Mouse (Mus musculus) embryonic facial prominence, embryonic 13.5 days (tissue): ENCODE measurements at regions not wholly inside any gene's neighbourhood (a gene's known extent, or its start where the extent isn't known, plus 50 kb on each side); places are given as distances from the start of the nearest gene placed in this dataset.
A peak's percentile ranks its signal among the peaks of the same experiment; 100 is the strongest.

Experiments
- ATAC-seq: fragments of 200-750 bp; cut with Nextera tagmentation; 2 replicates; pipeline ENCODE4 v1.8.0; 2017; ENCODE audit warnings: low read depth; ENCODE audit not compliant: insufficient number of reproducible peaks, insufficient read depth, low FRiP score, low TSS enrichment
- H3K27ac ChIP-seq: fragments of 300-500 bp; sonication (generic); 2 replicates; pipeline ENCODE4 v1.5.1; 2015; ENCODE audit warnings: moderate library complexity, mild to moderate bottlenecking, inconsistent platforms
- H3K27me3 ChIP-seq: fragments of 300-500 bp; sonication (generic); 2 replicates; pipeline ENCODE4 v1.6.1; 2015; ENCODE audit warnings: mild to moderate bottlenecking, inconsistent platforms
- H3K36me3 ChIP-seq: fragments of 300-500 bp; sonication (generic); 2 replicates; pipeline ENCODE4 v1.6.1; 2015; ENCODE audit warnings: mild to moderate bottlenecking, inconsistent platforms
- H3K4me1 ChIP-seq: fragments of 300-500 bp; sonication (generic); 2 replicates; pipeline ENCODE4 v1.6.1; 2015; ENCODE audit warnings: inconsistent platforms
- H3K4me2 ChIP-seq: fragments of 300-500 bp; sonication (generic); 2 replicates; pipeline ENCODE4 v1.6.1; 2015; ENCODE audit warnings: moderate library complexity, mild to moderate bottlenecking, inconsistent platforms
- H3K4me3 ChIP-seq: fragments of 300-500 bp; sonication (generic); 2 replicates; pipeline ENCODE4 v1.5.1; 2015; ENCODE audit warnings: mild to moderate bottlenecking, inconsistent platforms
- H3K9ac ChIP-seq: fragments of 300-500 bp; sonication (generic); 2 replicates; pipeline ENCODE4 v1.6.1; 2015; ENCODE audit warnings: mild to moderate bottlenecking, inconsistent platforms
- H3K9me3 ChIP-seq: fragments of 300-500 bp; sonication (generic); 2 replicates; pipeline ENCODE4 v1.6.1; 2016; ENCODE audit warnings: inconsistent platforms
- WGBS: fragments of 180-500 bp; shearing (Covaris S2); methylation state at CpG from one replicate; pipeline ENCODE4 v1.1.7; 2015; ENCODE audit warnings: mixed read lengths; 5-methylcytosine and 5-hydroxymethylcytosine counted together

DNA sequence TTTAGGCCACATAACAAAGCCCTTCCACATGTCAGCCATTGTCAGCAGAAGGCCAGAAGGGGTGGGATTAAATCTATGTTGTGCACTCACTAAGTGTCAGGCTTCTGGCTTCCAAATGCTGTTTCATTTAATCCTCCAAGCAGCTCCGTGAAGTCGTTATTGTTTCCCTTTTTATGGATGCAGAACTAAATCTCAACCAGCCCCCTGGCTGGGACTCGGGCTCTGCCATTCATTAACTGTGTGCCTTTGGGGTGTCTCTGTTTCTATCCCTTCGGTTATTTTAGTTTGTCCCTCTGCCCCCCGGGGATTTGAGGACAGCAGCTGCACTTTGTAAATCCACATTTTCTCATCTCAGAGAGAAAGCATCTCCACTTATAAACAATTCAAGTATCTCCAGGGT is 188.8 kb upstream of the Usp24 start:
- H3K27ac ChIP-seq: peak overlapping the region; percentile 61

DNA sequence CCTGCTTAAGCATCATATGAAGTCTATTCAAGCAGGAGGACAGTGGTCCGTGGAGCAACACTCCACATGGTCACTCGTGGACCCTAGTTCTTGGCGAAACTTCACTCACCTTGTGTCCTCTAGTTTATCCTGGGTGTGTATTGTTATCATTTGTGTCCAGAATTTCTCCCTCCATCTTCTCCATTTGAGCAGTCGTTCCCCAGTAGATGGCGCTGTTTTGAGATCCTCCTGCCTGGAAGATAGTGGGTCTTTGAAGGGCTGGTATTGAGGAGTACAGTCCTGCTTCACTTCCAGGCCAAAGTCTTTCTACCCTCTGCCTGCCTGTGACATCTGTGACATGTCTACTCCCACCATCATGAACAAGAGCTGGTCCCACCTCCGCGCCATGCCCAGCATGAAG is 188.4 kb upstream of the Usp24 start:
- Histone ChIP-seq H3K9ac (no peak overlapping the region), H3K36me3 (no peaks in the 10 kb centered on the region), H3K27me3 (no peaks in the 10 kb centered on the region), H3K4me1 (peaks cover 44% of the 10 kb centered on the region), H3K4me2 (no peak overlapping the region), H3K9me3 (no peaks in the 10 kb centered on the region), H3K27ac (peak overlapping the region; percentile 61), H3K4me3 (no peak overlapping the region)
- no peak for ATAC-seq
- 59% methylated on average over 7 of the region's 7 CpGs for WGBS

More for the DNA sequence above, 188.8 kb upstream of the Usp24 start:
- no peak overlapping the region for H3K4me3 ChIP-seq
- H3K36me3 ChIP-seq: no peaks in the 10 kb centered on the region
- peaks cover 44% of the 10 kb centered on the region for H3K4me1 ChIP-seq
- no peak overlapping the region for H3K4me2 ChIP-seq
- H3K9me3 ChIP-seq: no peaks in the 10 kb centered on the region
- 23% methylated on average over 5 of the region's 5 CpGs for WGBS
- H3K27me3 ChIP-seq: no peaks in the 10 kb centered on the region
- ATAC-seq: no peak
- no peak overlapping the region for H3K9ac ChIP-seq

DNA sequence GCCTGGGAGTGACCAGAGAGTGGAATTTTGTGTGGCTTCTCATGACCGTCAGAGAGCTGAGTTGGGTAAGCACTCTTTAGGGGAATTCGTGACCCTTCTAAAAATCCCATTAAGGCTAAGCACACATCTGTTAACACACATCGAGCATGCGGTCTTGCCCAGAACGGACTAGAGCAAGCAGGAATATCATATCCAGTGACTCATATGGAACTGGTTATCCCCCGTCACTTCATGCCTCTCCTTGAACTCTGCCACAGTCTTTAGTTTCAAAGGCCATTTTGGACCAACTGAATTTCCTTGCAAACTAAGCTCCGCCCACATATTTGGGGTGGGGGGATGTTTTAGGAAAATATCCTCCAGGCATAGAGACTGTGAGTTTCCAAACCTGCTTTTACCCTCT is 186.7 kb upstream of the Usp24 start:
- ATAC-seq: peak; percentile 69; the same call in 1 of the 2 replicates
- no peaks in the 10 kb centered on the region for H3K27me3 ChIP-seq
- H3K9me3 ChIP-seq: no peaks in the 10 kb centered on the region
- no peaks in the 10 kb centered on the region for H3K36me3 ChIP-seq
- H3K4me2 ChIP-seq: no peak overlapping the region
- peaks cover 54% of the 10 kb centered on the region for H3K4me1 ChIP-seq
- no peak overlapping the region for H3K9ac ChIP-seq
- no peak overlapping the region for H3K4me3 ChIP-seq
- WGBS: 12% methylated on average over 7 of the region's 7 CpGs
- H3K27ac ChIP-seq: peak overlapping the region; percentile 75

DNA sequence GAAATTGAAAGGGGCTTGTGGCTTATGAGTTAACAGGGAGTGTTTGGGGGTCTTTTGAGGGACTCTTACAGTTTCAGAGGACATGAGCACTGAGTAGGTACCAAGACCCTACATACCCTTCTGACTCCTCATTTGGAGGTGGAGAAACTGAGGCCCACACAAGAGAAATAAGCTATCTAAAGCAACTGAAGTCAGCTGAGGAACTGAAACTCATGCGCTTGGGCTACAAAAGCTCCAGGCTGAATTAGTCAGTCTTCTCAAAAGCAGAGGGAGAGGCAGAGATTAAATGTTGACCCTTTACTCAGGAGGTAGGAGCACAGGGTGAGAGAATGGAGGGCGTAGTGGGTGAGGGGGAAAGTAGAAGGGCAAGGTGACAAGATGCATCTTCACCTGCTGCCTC is 186.2 kb upstream of the Usp24 start:
- peak overlapping the region; percentile 75 for H3K27ac ChIP-seq
- ATAC-seq: no peak
- H3K36me3 ChIP-seq: no peaks in the 10 kb centered on the region

DNA sequence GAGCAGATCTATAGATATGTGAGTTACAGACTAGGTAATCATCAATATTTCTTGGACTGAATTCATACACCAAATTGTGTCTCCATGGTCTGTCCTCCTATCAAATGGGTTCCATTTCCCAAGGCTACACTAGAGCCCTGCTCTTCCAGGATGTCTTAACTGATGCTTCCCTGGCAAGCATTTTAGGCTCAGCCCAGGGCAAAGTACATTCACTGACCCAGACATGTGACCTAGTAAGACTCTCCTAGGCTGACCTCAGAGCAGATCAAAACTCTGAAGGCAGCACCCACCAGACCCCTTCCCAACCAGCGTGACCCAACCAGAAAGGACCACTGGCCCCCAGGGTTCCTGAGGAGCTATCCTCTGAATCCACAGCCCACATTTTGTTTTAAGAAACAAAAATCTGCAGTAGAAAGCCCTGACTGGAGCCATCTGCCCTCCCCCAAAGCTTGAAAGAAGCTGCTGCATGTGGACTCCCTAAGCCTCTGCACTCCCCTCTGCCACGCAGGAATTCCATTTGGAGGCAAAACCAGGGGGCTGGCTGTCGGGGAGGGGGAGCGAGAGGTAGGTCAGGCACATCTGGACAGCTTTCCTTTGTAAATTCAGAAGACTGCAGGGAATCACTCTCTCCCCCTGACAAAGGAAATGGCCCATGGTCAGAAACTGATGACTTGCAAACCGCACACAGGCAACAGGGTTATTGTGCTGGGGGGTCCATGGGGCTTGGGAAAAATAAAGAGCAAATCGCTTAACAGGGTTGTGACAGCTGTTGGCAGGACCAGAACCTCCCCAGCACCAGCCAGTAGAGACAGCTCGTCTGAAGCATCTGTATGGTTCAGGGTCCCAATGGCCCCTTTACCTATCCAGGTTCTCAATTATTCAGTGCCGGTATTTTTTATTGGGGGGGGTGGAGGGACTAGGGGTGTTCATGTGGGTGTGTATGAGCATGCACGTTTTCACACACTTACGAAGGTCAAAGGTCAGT is 182.0 kb upstream of the Usp24 start:
- ATAC-seq: no peak
- Histone ChIP-seq H3K9me3 (no peaks in the 10 kb centered on the region), H3K4me1 (peaks cover 28% of the 10 kb centered on the region), H3K27ac (peak overlapping the region; percentile 66), H3K27me3 (no peaks in the 10 kb centered on the region), H3K4me2 (no peak overlapping the region), H3K9ac (no peak overlapping the region), H3K36me3 (no peaks in the 10 kb centered on the region), H3K4me3 (no peak overlapping the region)
- WGBS: 45% methylated on average over 10 of the region's 10 CpGs

More for the DNA sequence above, 186.2 kb upstream of the Usp24 start:
- Histone ChIP-seq H3K9ac (no peak overlapping the region), H3K4me3 (no peak overlapping the region), H3K9me3 (no peaks in the 10 kb centered on the region), H3K27me3 (no peaks in the 10 kb centered on the region), H3K4me1 (peaks cover 56% of the 10 kb centered on the region), H3K4me2 (no peak overlapping the region)
- 61% methylated on average over 2 of the region's 2 CpGs for WGBS

DNA sequence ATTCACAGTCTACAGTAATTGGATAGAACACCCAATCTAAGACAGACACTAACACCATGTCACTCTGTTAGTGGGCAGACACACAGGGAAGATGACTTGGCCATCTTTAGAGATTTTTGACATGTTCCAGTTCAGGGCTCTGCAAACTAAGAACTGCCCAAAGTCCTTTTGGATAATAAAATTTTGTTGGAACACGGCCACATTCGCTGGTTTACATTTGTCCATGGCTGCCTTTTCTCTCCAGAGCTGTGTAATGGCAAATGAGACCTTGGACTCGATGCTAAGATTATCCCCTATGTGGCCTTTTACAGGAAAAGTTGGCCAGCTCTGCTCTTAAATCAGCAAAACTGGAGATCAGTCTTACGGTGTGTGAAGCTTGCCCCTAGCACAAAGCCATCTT is 173.3 kb upstream of the Usp24 start:
- H3K27me3 ChIP-seq: no peaks in the 10 kb centered on the region
- H3K4me3 ChIP-seq: no peak overlapping the region
- no peaks in the 10 kb centered on the region for H3K9me3 ChIP-seq
- no peak for ATAC-seq
- H3K27ac ChIP-seq: no peak overlapping the region
- no peak overlapping the region for H3K9ac ChIP-seq
- 89% methylated on average over 4 of the region's 4 CpGs for WGBS
- no peaks in the 10 kb centered on the region for H3K36me3 ChIP-seq
- H3K4me2 ChIP-seq: no peak overlapping the region
- peaks cover 15% of the 10 kb centered on the region for H3K4me1 ChIP-seq

DNA sequence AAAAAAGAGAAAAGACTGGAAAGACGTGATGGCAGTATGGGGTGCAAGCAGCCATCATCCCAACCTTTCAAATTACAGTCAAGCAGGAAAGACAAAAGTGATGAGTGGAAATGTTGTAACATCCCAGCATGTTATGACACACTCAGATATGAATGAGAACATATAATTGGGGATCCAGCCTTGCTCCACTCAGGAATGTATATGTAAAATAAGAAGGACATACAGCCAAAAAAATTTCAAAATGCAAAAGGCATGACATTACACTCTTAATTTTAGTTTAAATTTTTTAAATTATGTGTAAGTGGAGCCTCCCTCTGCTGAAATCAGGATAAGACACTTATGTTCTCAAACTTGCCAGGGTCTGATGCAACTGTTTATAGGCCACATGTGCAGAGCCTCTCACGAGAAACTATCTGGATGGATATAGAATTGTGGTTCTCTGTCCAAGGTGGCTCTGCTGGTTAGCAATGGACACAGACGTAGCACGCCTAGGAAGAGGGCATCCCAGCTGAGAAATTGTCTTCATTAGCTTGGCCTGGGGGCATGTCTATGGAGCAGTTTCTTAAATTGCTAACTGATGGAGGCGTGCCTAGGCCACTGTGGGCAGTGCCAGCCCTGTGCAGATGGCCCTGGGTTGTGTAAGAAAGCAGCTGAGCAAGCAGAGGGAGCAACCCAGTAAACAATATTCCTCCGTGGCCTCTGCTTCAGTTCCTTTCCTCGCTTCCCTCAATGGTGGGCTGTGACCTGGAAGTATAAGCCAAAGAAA is 171.5 kb upstream of the Usp24 start:
- H3K4me2 ChIP-seq: no peak overlapping the region
- no peak for ATAC-seq
- peaks cover 22% of the 10 kb centered on the region for H3K4me1 ChIP-seq
- H3K9me3 ChIP-seq: no peaks in the 10 kb centered on the region
- H3K27me3 ChIP-seq: no peaks in the 10 kb centered on the region
- H3K27ac ChIP-seq: no peak overlapping the region; the same call in 1 of the 2 replicates
- no peak overlapping the region for H3K4me3 ChIP-seq
- no peak overlapping the region for H3K9ac ChIP-seq
- no peaks in the 10 kb centered on the region for H3K36me3 ChIP-seq
- 63% methylated on average over 7 of the region's 7 CpGs for WGBS

DNA sequence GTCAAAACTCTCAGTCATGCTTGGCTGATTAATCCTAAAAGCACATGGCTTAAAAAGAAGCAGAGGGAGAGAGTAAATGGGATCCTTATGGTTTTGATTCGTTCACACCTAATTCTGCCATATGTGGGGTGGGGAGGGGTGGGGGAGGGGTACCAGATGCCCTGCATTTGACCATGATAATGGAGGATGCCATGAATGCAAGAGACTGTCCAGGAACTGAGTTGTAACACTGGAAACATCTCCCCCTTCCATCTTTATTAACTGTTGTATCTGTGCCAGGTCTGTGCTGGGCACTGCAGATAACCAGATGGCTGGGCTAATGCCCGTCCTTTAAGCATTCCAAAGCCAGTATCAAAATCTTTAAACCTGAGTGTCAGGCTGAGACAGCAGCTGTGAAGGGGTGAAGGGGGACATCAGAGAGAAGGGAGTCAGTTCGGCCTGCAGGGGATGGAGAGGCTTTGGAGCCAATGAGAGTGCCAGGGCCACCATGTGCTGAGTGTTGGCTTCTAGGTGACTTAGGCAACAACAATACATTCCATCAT is 169.0 kb upstream of the Usp24 start:
- Histone ChIP-seq H3K36me3 (no peaks in the 10 kb centered on the region), H3K27ac (no peak overlapping the region), H3K4me2 (no peak overlapping the region), H3K4me1 (peaks cover 40% of the 10 kb centered on the region), H3K27me3 (no peaks in the 10 kb centered on the region), H3K9me3 (no peaks in the 10 kb centered on the region), H3K4me3 (no peak overlapping the region), H3K9ac (no peak overlapping the region)
- WGBS: 40% methylated on average over 3 of the region's 3 CpGs
- no peak for ATAC-seq

DNA sequence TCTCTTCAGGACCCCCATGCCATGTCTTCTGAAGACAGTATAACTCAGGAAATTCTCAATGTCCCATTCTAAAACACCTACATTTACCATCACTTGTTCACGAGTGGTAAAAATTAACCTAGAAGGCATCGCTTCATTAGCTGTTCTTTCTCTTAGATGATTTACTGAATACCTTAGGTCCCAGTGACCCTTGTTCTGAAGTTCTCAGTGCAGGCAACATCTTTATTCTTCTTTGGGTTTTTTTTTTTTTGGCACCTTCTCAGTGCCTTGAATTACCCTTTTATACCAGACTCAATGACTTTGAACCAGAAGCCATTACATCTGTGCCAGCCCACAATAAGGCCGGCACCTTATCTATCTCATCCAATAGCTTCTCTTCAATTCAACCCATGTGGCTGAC is 167.1 kb upstream of the Usp24 start:
- WGBS: 82% methylated on average over 3 of the region's 3 CpGs
- Histone ChIP-seq H3K4me2 (no peak overlapping the region), H3K27me3 (no peaks in the 10 kb centered on the region), H3K4me3 (no peak overlapping the region), H3K9ac (no peak overlapping the region), H3K27ac (peak overlapping the region; percentile 85), H3K36me3 (no peaks in the 10 kb centered on the region), H3K4me1 (peaks cover 40% of the 10 kb centered on the region), H3K9me3 (peaks cover 4% of the 10 kb centered on the region; the same call in 1 of the 2 replicates)
- ATAC-seq: no peak

DNA sequence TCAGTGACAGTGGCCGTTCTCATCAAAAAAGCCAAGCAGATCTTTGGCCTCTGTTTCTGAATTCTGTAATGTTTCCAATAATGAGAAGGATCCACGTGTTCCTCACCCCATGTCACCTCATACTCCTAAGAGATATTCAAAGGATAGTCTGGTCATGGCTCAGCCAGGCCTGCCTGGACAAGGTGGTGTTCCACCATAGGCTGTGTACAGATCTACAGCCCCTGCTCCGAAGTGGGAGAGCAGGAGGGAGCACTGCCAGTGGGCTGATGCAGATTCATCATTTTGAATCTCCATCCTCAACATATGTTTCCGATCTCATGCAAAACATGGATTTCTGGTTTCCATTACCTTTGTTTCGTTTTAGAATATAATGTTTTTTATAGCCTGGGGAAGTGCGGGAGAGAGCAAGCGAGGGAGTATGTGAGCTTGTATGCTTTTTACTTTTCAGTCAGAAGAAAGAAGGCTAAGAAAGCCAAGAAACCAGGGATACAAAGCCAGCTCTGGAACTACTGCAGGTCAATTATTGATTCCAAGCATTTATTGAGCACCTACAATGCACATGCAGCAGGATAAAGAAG is 166.5 kb upstream of the Usp24 start:
- Histone ChIP-seq H3K27ac (peak overlapping the region; percentile 85), H3K36me3 (no peaks in the 10 kb centered on the region), H3K9ac (no peak overlapping the region), H3K9me3 (peaks cover 4% of the 10 kb centered on the region; the same call in 1 of the 2 replicates), H3K4me1 (peaks cover 40% of the 10 kb centered on the region), H3K4me2 (no peak overlapping the region), H3K27me3 (no peaks in the 10 kb centered on the region), H3K4me3 (no peak overlapping the region)
- 31% methylated on average over 7 of the region's 7 CpGs for WGBS
- ATAC-seq: no peak

DNA sequence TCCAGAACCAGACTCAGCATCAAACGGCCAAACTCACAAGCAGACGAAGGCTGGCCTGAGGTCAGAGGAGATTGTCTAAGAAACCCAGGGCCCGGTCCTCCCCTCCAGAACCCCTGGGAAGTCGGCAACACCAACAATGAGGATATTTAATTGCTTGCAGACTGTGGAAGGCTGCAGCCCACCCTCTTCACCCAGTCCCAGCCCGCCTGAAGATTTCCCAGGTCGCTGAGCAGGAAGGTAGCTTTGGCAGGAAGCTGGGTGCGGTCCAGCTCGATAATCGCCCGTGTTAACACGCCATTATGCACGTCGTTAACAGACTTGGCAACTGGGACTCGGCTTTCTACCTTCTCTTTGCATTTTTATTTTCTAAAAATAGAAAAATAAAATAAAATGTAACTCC is 165.2 kb upstream of the Usp24 start:
- Histone ChIP-seq H3K27ac (peak overlapping the region; percentile 85), H3K9ac (no peak overlapping the region), H3K9me3 (peaks cover 4% of the 10 kb centered on the region; the same call in 1 of the 2 replicates), H3K27me3 (no peaks in the 10 kb centered on the region), H3K4me2 (no peak overlapping the region), H3K36me3 (no peaks in the 10 kb centered on the region), H3K4me3 (no peak overlapping the region), H3K4me1 (peaks cover 36% of the 10 kb centered on the region)
- no peak for ATAC-seq
- 42% methylated on average over 14 of the region's 14 CpGs for WGBS
